Mouse (Mus musculus) right cerebral cortex, postnatal 25 days (tissue): Measurements from ENCODE around the gene Sebox.

Experiments
- DNase-seq: peaks from one replicate; pipeline ENCODE4 v3.0.0; 2022

Sebox gene

GRCm38 (mm10) chr11:78536690-78537084 is 33.4 kb downstream of the Sebox start:
- no peak for DNase-seq

GRCm38 (mm10) chr11:78540358-78540757 is 37.1 kb downstream of the Sebox start:
- no peak for DNase-seq

- no peak for DNase-seq
Observed at GRCm38 (mm10) chr11:78544449-78545111, 41.3 kb downstream of the Sebox start.

GRCm38 (mm10) chr11:78545181-78545580 is 41.9 kb downstream of the Sebox start:
- no peak for DNase-seq

GRCm38 (mm10) chr11:78547718-78548460 is 44.6 kb downstream of the Sebox start:
- no peak for DNase-seq

- no peak for DNase-seq
Observed at GRCm38 (mm10) chr11:78549491-78549987, 46.3 kb downstream of the Sebox start.

GRCm38 (mm10) chr11:78550168-78551058 is 47.2 kb downstream of the Sebox start, which contains the start of gene Tmem97:
Gene Tmem97 (minus strand): TSS chr11:78550777.
- DNase-seq, result peak; percentile 94

- no peak for DNase-seq
Observed at GRCm38 (mm10) chr11:78551059-78551398, 47.8 kb downstream of the Sebox start.
